Mouse (Mus musculus) midbrain, embryonic 13.5 days (tissue): ENCODE results near the gene Fam129b. TPM values are rescaled to one million over a fixed set of nuclear protein-coding genes. Genes with fewer than 3 reads are reported as not detected.

Experiments used
- ATAC-seq: fragments of 200-750 bp; cut with Nextera tagmentation; 2 replicates; pipeline ENCODE4 v1.8.0; 2017; ENCODE audit warnings: mild to moderate bottlenecking, moderate TSS enrichment, moderate library complexity
- H3K27ac ChIP-seq: fragments of 300-500 bp; sonication (generic); 2 replicates; pipeline ENCODE4 v1.5.1; 2015; ENCODE audit warnings: inconsistent platforms, mild to moderate bottlenecking, moderate library complexity
- H3K27me3 ChIP-seq: fragments of 300-500 bp; sonication (generic); 2 replicates; pipeline ENCODE4 v1.6.1; 2015; ENCODE audit warnings: mild to moderate bottlenecking, inconsistent platforms
- H3K36me3 ChIP-seq: fragments of 300-500 bp; sonication (generic); 2 replicates; pipeline ENCODE4 v1.6.1; 2015; ENCODE audit warnings: mild to moderate bottlenecking, inconsistent platforms
- H3K4me1 ChIP-seq: fragments of 300-500 bp; sonication (generic); replicated peaks from 2 replicates; pipeline ENCODE4 v1.6.1; 2015; ENCODE audit warnings: inconsistent platforms
- H3K4me2 ChIP-seq: fragments of 300-500 bp; sonication (generic); replicated peaks from 2 replicates; pipeline ENCODE4 v1.6.1; 2015; ENCODE audit warnings: moderate library complexity, mild to moderate bottlenecking, inconsistent platforms
- H3K4me3 ChIP-seq: fragments of 300-500 bp; sonication (generic); replicated peaks from 2 replicates; pipeline ENCODE4 v1.5.1; 2015; ENCODE audit warnings: mild to moderate bottlenecking, inconsistent platforms
- H3K9ac ChIP-seq: fragments of 300-500 bp; sonication (generic); replicated peaks from 2 replicates; pipeline ENCODE4 v1.6.1; 2015; ENCODE audit warnings: mild to moderate bottlenecking, inconsistent platforms
- H3K9me3 ChIP-seq: fragments of 300-500 bp; sonication (generic); 2 replicates; pipeline ENCODE4 v1.6.1; 2016; ENCODE audit warnings: mild to moderate bottlenecking, inconsistent platforms
- WGBS: fragments of 180-500 bp; shearing (Covaris S2); methylation state at CpG from one replicate; pipeline ENCODE4 v1.1.7; 2015; 5-methylcytosine and 5-hydroxymethylcytosine counted together
- polyA plus RNA-seq: library from polyadenylated mRNA; unstranded; fragments of >200 nt; fragmentation: Nextera tagmentation; extraction: Ambion mirVana; gene quantifications from 2 replicates; pipeline ENCODE4 v1.2.1, GENCODE M21; 2015

Fam129b gene
- polyA plus RNA-seq, 1 experiment from 2014 or later = 27.5 TPM

GRCm38 (mm10) chr2:32938741-32939140, 62.8 kb downstream of the Fam129b start:
- peaks cover 85% of the 10 kb centered on the region for H3K36me3 ChIP-seq

DNA sequence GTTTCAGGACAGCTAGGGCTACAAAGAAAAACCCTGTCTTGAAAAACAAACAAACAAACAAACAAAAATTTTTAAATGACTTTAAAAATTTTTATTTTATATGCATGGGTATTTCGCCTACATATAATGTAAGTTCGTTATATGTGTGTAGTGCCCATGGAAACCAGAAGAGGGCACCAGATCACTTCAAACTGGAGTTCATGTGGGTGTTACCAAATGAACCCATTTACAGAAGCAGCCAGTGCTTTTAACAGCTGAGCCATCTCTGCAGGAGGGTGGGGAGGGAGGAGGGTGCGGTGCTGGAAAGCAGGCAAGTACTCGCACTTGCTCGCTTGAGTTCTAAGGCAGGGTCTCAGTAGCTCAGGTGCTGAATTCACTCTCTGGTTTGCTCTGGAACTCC, 63.5 kb downstream of the Fam129b start:
- peaks cover 84% of the 10 kb centered on the region for H3K36me3 ChIP-seq
- no peaks in the 10 kb centered on the region for H3K27me3 ChIP-seq
- WGBS = 70% methylated on average over 5 of the region's 5 CpGs

More at GRCm38 (mm10) chr2:32938741-32939140, 62.8 kb downstream of the Fam129b start:
- Histone ChIP-seq H3K4me2 (no peak overlapping the region), H3K27ac (no peak overlapping the region), H3K9me3 (no peaks in the 10 kb centered on the region), H3K4me1 (no peaks in the 10 kb centered on the region), H3K27me3 (no peaks in the 10 kb centered on the region), H3K4me3 (no peak overlapping the region), H3K9ac (no peak overlapping the region)
- 91% methylated on average over 5 of the region's 5 CpGs for WGBS
- no peak for ATAC-seq

GRCm38 (mm10) chr2:32940483-32940882, 64.6 kb downstream of the Fam129b start:
- Histone ChIP-seq H3K4me1 (no peaks in the 10 kb centered on the region), H3K27me3 (no peaks in the 10 kb centered on the region), H3K27ac (no peak overlapping the region), H3K9ac (no peak overlapping the region), H3K4me2 (no peak overlapping the region), H3K36me3 (peaks cover 84% of the 10 kb centered on the region), H3K9me3 (no peaks in the 10 kb centered on the region), H3K4me3 (no peak overlapping the region)
- WGBS = 93% methylated on average over 4 of the region's 4 CpGs
- no peak for ATAC-seq

More for the DNA sequence above, 63.5 kb downstream of the Fam129b start:
- Histone ChIP-seq H3K9ac (no peak overlapping the region), H3K4me1 (no peaks in the 10 kb centered on the region), H3K4me3 (no peak overlapping the region), H3K4me2 (no peak overlapping the region), H3K27ac (no peak overlapping the region), H3K9me3 (no peaks in the 10 kb centered on the region)
- no peak for ATAC-seq

DNA sequence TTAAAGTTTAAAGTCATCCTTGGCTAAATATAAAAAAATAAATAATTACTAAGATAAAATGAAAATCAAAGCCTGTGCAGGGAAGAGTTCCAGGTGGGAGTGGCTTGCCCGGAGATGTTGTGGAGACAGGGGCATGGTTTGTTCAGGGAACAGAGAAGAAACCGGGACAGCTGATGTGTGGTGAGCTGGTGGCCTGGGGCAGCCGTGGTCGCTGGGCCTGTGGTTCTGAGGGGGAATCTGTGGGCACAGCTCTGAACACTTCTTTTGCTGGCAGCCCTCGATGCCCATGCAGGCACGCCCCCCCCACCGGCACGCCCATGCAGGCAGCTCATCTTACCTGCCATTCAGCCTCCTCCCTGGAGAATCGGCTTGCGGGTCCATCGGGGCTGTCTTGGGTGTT, 71.5 kb downstream of the Fam129b start:
- H3K36me3 ChIP-seq = peaks cover 88% of the 10 kb centered on the region
- WGBS = 94% methylated on average over 11 of the region's 11 CpGs

DNA sequence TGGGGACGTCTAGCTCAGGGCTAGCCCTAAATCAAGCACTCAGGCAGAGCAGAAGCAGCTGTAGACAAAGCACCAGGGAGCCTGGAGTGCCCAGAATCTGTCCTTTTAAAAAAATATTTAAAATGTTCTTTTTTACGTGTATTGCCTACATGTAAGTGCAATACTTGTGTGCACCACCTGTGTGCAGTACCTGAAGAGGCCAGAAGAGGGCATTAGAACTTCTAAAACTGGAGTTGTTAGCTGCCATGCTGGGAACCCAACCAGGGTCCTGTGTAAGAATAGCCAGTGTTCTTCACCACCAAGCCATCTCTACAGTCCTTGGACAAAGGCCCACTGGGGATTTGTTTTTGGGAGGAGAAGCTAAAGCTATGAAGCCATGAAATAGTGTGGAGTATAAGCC, 78.7 kb downstream of the Fam129b start:
- no peak overlapping the region for H3K4me3 ChIP-seq
- 0 out of 2 replicates have a peak overlapping the region, but pooled peaks have one; percentile 19 for H3K9ac ChIP-seq
- H3K4me1 ChIP-seq = no peaks in the 10 kb centered on the region
- 0 out of 2 replicates have a peak, but pooled peaks cover 5% of the 10 kb centered on the region for H3K9me3 ChIP-seq
- H3K36me3 ChIP-seq = peaks cover 75% of the 10 kb centered on the region
- H3K27ac ChIP-seq = no peak overlapping the region
- ATAC-seq = no peak
- H3K27me3 ChIP-seq = no peaks in the 10 kb centered on the region
- 89% methylated on average over 2 of the region's 2 CpGs for WGBS
- H3K4me2 ChIP-seq = no peak overlapping the region

More for the DNA sequence above, 71.5 kb downstream of the Fam129b start:
- Histone ChIP-seq H3K4me2 (no peak overlapping the region), H3K4me3 (no peak overlapping the region), H3K27ac (no peak overlapping the region), H3K4me1 (no peaks in the 10 kb centered on the region), H3K9me3 (no peaks in the 10 kb centered on the region), H3K9ac (no peak overlapping the region; the same call in 1 of the 2 replicates), H3K27me3 (no peaks in the 10 kb centered on the region)
- ATAC-seq = no peak

- Histone ChIP-seq H3K4me3 (no peak overlapping the region), H3K27ac (no peak overlapping the region), H3K27me3 (no peaks in the 10 kb centered on the region), H3K4me1 (peaks cover 14% of the 10 kb centered on the region), H3K4me2 (no peak overlapping the region), H3K9me3 (0 out of 2 replicates have a peak, but pooled peaks cover 5% of the 10 kb centered on the region), H3K36me3 (peaks cover 49% of the 10 kb centered on the region), H3K9ac (no peak overlapping the region)
- WGBS = 62% methylated on average over 8 of the region's 8 CpGs
- no peak for ATAC-seq
Observed at GRCm38 (mm10) chr2:32957344-32957743, 81.4 kb downstream of the Fam129b start.

GRCm38 (mm10) chr2:32960273-32960672, 84.4 kb downstream of the Fam129b start:
- H3K36me3 ChIP-seq = peaks cover 46% of the 10 kb centered on the region
- H3K9ac ChIP-seq = peak overlapping the region; percentile 95
- no peaks in the 10 kb centered on the region for H3K9me3 ChIP-seq
- H3K4me1 ChIP-seq = peaks cover 36% of the 10 kb centered on the region
- WGBS = 94% methylated on average over 4 of the region's 4 CpGs
- no peak for ATAC-seq
- H3K4me3 ChIP-seq = peak overlapping the region; percentile 85
- H3K4me2 ChIP-seq = peak overlapping the region; percentile 98
- no peaks in the 10 kb centered on the region for H3K27me3 ChIP-seq
- H3K27ac ChIP-seq = no peak overlapping the region

GRCm38 (mm10) chr2:32961192-32961995, 85.5 kb downstream of the Fam129b start, which contains the start of the genes Rpl12 and Lrsam1:
TSS of gene Rpl12 (plus strand) at chr2:32961559.
TSS of gene Lrsam1 (minus strand) at chr2:32961614.
- Histone ChIP-seq H3K9me3 (no peaks in the 10 kb centered on the region), H3K36me3 (peaks cover 36% of the 10 kb centered on the region), H3K4me2 (peak within 1 kb of the TSS; percentile 98), H3K27ac (peak within 1 kb of the TSS; percentile 79), H3K4me1 (peaks cover 45% of the 10 kb centered on the region), H3K9ac (peak within 1 kb of the TSS; percentile 95), H3K4me3 (peak within 1 kb of the TSS; percentile 85), H3K27me3 (no peaks in the 10 kb centered on the region)
- 2% methylated on average over 55 of the region's 55 CpGs for WGBS
- ATAC-seq = peak; percentile 94

- Histone ChIP-seq H3K4me1 (peaks cover 49% of the 10 kb centered on the region), H3K9me3 (no peaks in the 10 kb centered on the region), H3K4me3 (peak overlapping the region; percentile 85), H3K27ac (peak overlapping the region; percentile 79), H3K4me2 (peak overlapping the region; percentile 98), H3K27me3 (no peaks in the 10 kb centered on the region), H3K36me3 (peaks cover 27% of the 10 kb centered on the region), H3K9ac (peak overlapping the region; percentile 95)
- peak; percentile 12; the same call in 1 of the 2 replicates for ATAC-seq
- under 1% methylated on average over 33 of the region's 33 CpGs for WGBS
Observed at GRCm38 (mm10) chr2:32962062-32962874, 86.4 kb downstream of the Fam129b start.

- H3K9ac ChIP-seq = peak overlapping the region; percentile 95
- peaks cover 55% of the 10 kb centered on the region for H3K4me1 ChIP-seq
- no peaks in the 10 kb centered on the region for H3K9me3 ChIP-seq
- peak overlapping the region; percentile 85 for H3K4me3 ChIP-seq
- ATAC-seq = no peak
- H3K27ac ChIP-seq = no peak overlapping the region
- H3K27me3 ChIP-seq = no peaks in the 10 kb centered on the region
- H3K36me3 ChIP-seq = peaks cover 24% of the 10 kb centered on the region
- WGBS = 11% methylated on average over 9 of the region's 9 CpGs
- H3K4me2 ChIP-seq = peak overlapping the region; percentile 98
Observed at GRCm38 (mm10) chr2:32962875-32963220, 86.9 kb downstream of the Fam129b start.

DNA sequence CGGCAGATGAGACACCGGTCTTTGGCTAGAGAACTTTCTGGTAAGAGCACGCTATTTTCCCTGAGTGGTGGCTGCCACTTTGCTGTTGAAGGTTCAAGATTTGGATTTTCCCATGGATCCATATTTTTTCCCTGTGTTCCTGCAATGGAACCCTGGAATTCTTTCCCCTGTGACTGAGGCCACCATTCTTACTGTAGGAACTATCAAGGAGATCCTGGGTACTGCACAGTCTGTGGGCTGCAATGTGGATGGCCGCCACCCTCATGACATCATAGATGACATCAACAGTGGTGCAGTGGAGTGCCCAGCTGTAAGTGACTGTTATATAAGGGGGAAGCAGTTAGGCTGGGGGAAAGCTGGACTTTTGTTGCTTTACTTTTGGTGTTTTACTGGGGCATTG, 87.6 kb downstream of the Fam129b start:
- Histone ChIP-seq H3K4me2 (peak overlapping the region; percentile 98), H3K27ac (no peak overlapping the region), H3K9ac (peak overlapping the region; percentile 95; the same call in 1 of the 2 replicates), H3K36me3 (peaks cover 24% of the 10 kb centered on the region), H3K4me3 (peak overlapping the region; percentile 85), H3K27me3 (no peaks in the 10 kb centered on the region), H3K4me1 (peaks cover 61% of the 10 kb centered on the region), H3K9me3 (no peaks in the 10 kb centered on the region)
- WGBS = 72% methylated on average over 4 of the region's 4 CpGs
- no peak for ATAC-seq

- no peak overlapping the region for H3K4me3 ChIP-seq
- no peaks in the 10 kb centered on the region for H3K27me3 ChIP-seq
- H3K27ac ChIP-seq = no peak overlapping the region
- H3K4me1 ChIP-seq = peaks cover 61% of the 10 kb centered on the region
- ATAC-seq = no peak
- no peak overlapping the region; the same call in 1 of the 2 replicates for H3K4me2 ChIP-seq
- WGBS = 76% methylated on average over 1 of the region's 1 CpGs
- peaks cover 24% of the 10 kb centered on the region for H3K36me3 ChIP-seq
- H3K9me3 ChIP-seq = no peaks in the 10 kb centered on the region
- H3K9ac ChIP-seq = no peak overlapping the region
Observed at GRCm38 (mm10) chr2:32963981-32964380, 88.1 kb downstream of the Fam129b start.
